Mouse (Mus musculus) limb, embryonic 11.5 days (tissue): ENCODE results near the gene Slco2a1. TPM values are rescaled to one million over a fixed set of nuclear protein-coding genes. Genes with fewer than 3 reads are reported as not detected.
A peak's percentile ranks its signal among the peaks of the same experiment; 100 is the strongest.

Experiments used
- ATAC-seq: fragments of 200-750 bp; cut with Nextera tagmentation; 2 replicates; pipeline ENCODE4 v1.8.0; 2017; ENCODE audit warnings: low read depth; ENCODE audit not compliant: insufficient number of reproducible peaks, low FRiP score, low TSS enrichment
- DNase-seq: peaks from one replicate; pipeline ENCODE4 v3.0.0-alpha.2; 2015; ENCODE audit warnings: low spot score
- H3K27ac ChIP-seq: fragments of 300-500 bp; sonication (generic); replicated peaks from 2 replicates; pipeline ENCODE4 v1.5.1; 2014; ENCODE audit warnings: low read depth, mild to moderate bottlenecking, low read length
- H3K27me3 ChIP-seq: fragments of 300-500 bp; sonication (generic); 2 replicates; pipeline ENCODE4 v1.6.1; 2014; ENCODE audit warnings: mild to moderate bottlenecking, low read length, mixed read lengths; ENCODE audit not compliant: control insufficient read depth, insufficient read depth
- H3K36me3 ChIP-seq: fragments of 300-500 bp; sonication (generic); 2 replicates; pipeline ENCODE4 v1.6.1; 2014; ENCODE audit warnings: mild to moderate bottlenecking, low read length, moderate library complexity, mixed read lengths; ENCODE audit not compliant: control insufficient read depth, insufficient read depth
- H3K4me1 ChIP-seq: fragments of 300-500 bp; sonication (generic); 2 replicates; pipeline ENCODE4 v1.6.1; 2014; ENCODE audit warnings: low read length, mixed read lengths; ENCODE audit not compliant: control insufficient read depth, insufficient read depth
- H3K4me2 ChIP-seq: fragments of 300-500 bp; sonication (generic); 2 replicates; pipeline ENCODE4 v1.6.1; 2014; ENCODE audit warnings: low read depth, mild to moderate bottlenecking, moderate library complexity; ENCODE audit not compliant: severe bottlenecking
- H3K4me3 ChIP-seq: fragments of 300-500 bp; sonication (generic); 2 replicates; pipeline ENCODE4 v1.5.1; 2014; ENCODE audit warnings: low read depth, low read length
- H3K9ac ChIP-seq: fragments of 300-500 bp; sonication (generic); 2 replicates; pipeline ENCODE4 v1.6.1; 2014; ENCODE audit warnings: mild to moderate bottlenecking, low read length
- H3K9me3 ChIP-seq: fragments of 300-500 bp; sonication (generic); 2 replicates; pipeline ENCODE4 v1.6.1; 2016; ENCODE audit warnings: low read length; ENCODE audit not compliant: control insufficient read depth
- WGBS: fragments of 180-500 bp; shearing (Covaris S2); extraction: QIAGEN DNeasy Blood & Tissue Kit; methylation state at CpG from one replicate; pipeline ENCODE4 v1.1.7; 2014; 5-methylcytosine and 5-hydroxymethylcytosine counted together
- polyA plus RNA-seq: library from polyadenylated mRNA; unstranded; fragments of >200 nt; fragmentation: Nextera tagmentation; extraction: Ambion mirVana; gene quantifications from 2 replicates; pipeline ENCODE4 v1.2.1, GENCODE M21; 2014

Slco2a1 gene
- polyA plus RNA-seq, 1 experiment from 2014 or later, result 0.60 TPM

- DNase-seq, result no peak
- Histone ChIP-seq H3K4me1 (peaks cover 9% of the 10 kb centered on the region), H3K9ac (no peak overlapping the region), H3K36me3 (no peaks in the 10 kb centered on the region), H3K27me3 (peaks cover 18% of the 10 kb centered on the region), H3K4me3 (no peak overlapping the region), H3K27ac (no peak overlapping the region), H3K9me3 (no peaks in the 10 kb centered on the region), H3K4me2 (no peak overlapping the region)
- 92% methylated on average over 3 of the region's 3 CpGs for WGBS
- no peak for ATAC-seq
Measured at GRCm38 (mm10) chr9:103010161-103010560, 21.6 kb downstream of the Slco2a1 start.

- DNase-seq (peak; percentile 76), ATAC-seq (no peak)
- peaks cover 5% of the 10 kb centered on the region for H3K4me1 ChIP-seq
- H3K9ac ChIP-seq, result no peak overlapping the region
- H3K27ac ChIP-seq, result no peak overlapping the region
- no peak overlapping the region for H3K4me3 ChIP-seq
- H3K4me2 ChIP-seq, result no peak overlapping the region
- no peaks in the 10 kb centered on the region for H3K9me3 ChIP-seq
- H3K27me3 ChIP-seq, result peaks cover 7% of the 10 kb centered on the region; the same call in 1 of the 2 replicates
- 5% methylated on average over 5 of the region's 5 CpGs for WGBS
- H3K36me3 ChIP-seq, result no peaks in the 10 kb centered on the region
Measured at GRCm38 (mm10) chr9:103013366-103013765, 24.9 kb downstream of the Slco2a1 start.

GRCm38 (mm10) chr9:103014686-103015085 lies 26.2 kb downstream of the Slco2a1 start:
- WGBS, result 91% methylated on average over 12 of the region's 12 CpGs
- no peaks in the 10 kb centered on the region for H3K4me1 ChIP-seq
- DNase-seq (no peak), ATAC-seq (no peak)
- H3K9ac ChIP-seq, result no peak overlapping the region
- no peak overlapping the region for H3K4me2 ChIP-seq
- no peak overlapping the region for H3K27ac ChIP-seq
- H3K9me3 ChIP-seq, result no peaks in the 10 kb centered on the region
- no peak overlapping the region for H3K4me3 ChIP-seq
- no peaks in the 10 kb centered on the region for H3K27me3 ChIP-seq
- no peaks in the 10 kb centered on the region for H3K36me3 ChIP-seq

GRCm38 (mm10) chr9:103024116-103024515 lies 35.6 kb downstream of the Slco2a1 start:
- Histone ChIP-seq H3K27me3 (no peaks in the 10 kb centered on the region), H3K9me3 (no peaks in the 10 kb centered on the region), H3K4me1 (no peaks in the 10 kb centered on the region), H3K9ac (no peak overlapping the region), H3K27ac (no peak overlapping the region), H3K4me2 (no peak overlapping the region), H3K36me3 (no peaks in the 10 kb centered on the region), H3K4me3 (no peak overlapping the region)
- ATAC-seq (no peak), DNase-seq (no peak)
- WGBS, result 76% methylated on average over 4 of the region's 4 CpGs

- H3K36me3 ChIP-seq, result no peaks in the 10 kb centered on the region
- no peaks in the 10 kb centered on the region for H3K27me3 ChIP-seq
- DNase-seq (no peak), ATAC-seq (no peak)
- H3K9ac ChIP-seq, result no peak overlapping the region
- no peaks in the 10 kb centered on the region for H3K4me1 ChIP-seq
- H3K27ac ChIP-seq, result no peak overlapping the region
- 69% methylated on average over 11 of the region's 11 CpGs for WGBS
- H3K4me2 ChIP-seq, result no peak overlapping the region
- no peaks in the 10 kb centered on the region for H3K9me3 ChIP-seq
- H3K4me3 ChIP-seq, result no peak overlapping the region
Measured at GRCm38 (mm10) chr9:103027150-103027889, 38.8 kb downstream of the Slco2a1 start.

DNA sequence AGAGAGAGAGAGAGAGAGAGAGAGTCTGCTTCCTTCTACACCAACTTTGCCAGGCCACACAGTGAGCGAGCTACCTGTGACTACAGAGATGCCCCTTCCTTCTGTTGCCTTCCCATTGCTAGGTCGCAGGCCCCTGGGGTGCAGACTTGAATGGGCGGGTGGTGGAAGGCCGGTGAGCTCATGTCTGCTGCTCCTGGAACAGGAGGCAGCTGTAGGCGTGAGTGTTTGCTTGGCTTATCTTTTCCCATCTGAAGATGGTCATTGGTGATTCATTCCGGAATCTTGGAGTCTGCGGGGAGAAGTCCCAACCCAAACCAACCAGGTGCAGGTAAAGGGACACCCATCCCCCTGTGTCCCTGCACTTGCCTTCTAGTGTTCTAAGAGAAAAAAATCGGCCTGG lies 40.5 kb downstream of the Slco2a1 start:
- Histone ChIP-seq H3K36me3 (no peaks in the 10 kb centered on the region), H3K9me3 (no peaks in the 10 kb centered on the region), H3K4me2 (no peak overlapping the region), H3K27me3 (no peaks in the 10 kb centered on the region), H3K27ac (no peak overlapping the region), H3K4me1 (no peaks in the 10 kb centered on the region), H3K9ac (no peak overlapping the region), H3K4me3 (no peak overlapping the region)
- no peak for DNase-seq
- 69% methylated on average over 8 of the region's 8 CpGs for WGBS
- no peak for ATAC-seq

DNA sequence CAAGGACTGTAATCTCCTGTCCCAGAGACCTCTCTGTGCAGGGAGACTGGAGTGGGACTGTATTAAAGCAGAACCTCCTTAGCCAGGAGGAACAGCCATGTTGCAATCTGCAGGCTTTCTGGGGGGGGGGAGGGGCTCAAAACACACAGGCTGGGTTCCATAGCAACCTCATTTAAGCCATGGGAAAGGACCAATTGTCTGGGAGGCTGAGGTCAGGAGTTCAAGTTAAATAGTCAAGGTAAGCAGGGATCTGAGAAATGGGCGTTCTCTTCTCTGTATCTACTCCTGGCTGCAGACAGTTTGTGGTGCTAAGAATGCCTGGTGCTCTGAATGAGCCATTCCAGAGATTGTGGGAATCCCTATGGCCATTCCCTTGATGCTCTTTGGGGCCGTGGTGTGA lies 41.5 kb downstream of the Slco2a1 start:
- H3K27ac ChIP-seq, result no peak overlapping the region
- H3K27me3 ChIP-seq, result no peaks in the 10 kb centered on the region
- H3K4me2 ChIP-seq, result no peak overlapping the region
- 86% methylated on average over 2 of the region's 2 CpGs for WGBS
- H3K36me3 ChIP-seq, result no peaks in the 10 kb centered on the region
- H3K4me1 ChIP-seq, result no peaks in the 10 kb centered on the region
- H3K9ac ChIP-seq, result no peak overlapping the region
- H3K4me3 ChIP-seq, result no peak overlapping the region
- ATAC-seq, result no peak
- no peak for DNase-seq
- no peaks in the 10 kb centered on the region for H3K9me3 ChIP-seq

- Histone ChIP-seq H3K4me3 (no peak overlapping the region), H3K27me3 (no peaks in the 10 kb centered on the region), H3K4me2 (no peak overlapping the region), H3K9me3 (no peaks in the 10 kb centered on the region), H3K27ac (no peak overlapping the region), H3K9ac (no peak overlapping the region), H3K36me3 (no peaks in the 10 kb centered on the region), H3K4me1 (no peaks in the 10 kb centered on the region)
- 81% methylated on average over 5 of the region's 5 CpGs for WGBS
- ATAC-seq (no peak), DNase-seq (no peak)
Measured at GRCm38 (mm10) chr9:103031211-103031610, 42.7 kb downstream of the Slco2a1 start.

GRCm38 (mm10) chr9:103032193-103032592 lies 43.7 kb downstream of the Slco2a1 start:
- H3K36me3 ChIP-seq, result no peaks in the 10 kb centered on the region
- 82% methylated on average over 8 of the region's 8 CpGs for WGBS
- no peak overlapping the region for H3K4me2 ChIP-seq
- ATAC-seq (no peak), DNase-seq (no peak)
- H3K27ac ChIP-seq, result no peak overlapping the region
- no peak overlapping the region for H3K4me3 ChIP-seq
- H3K27me3 ChIP-seq, result no peaks in the 10 kb centered on the region
- H3K9ac ChIP-seq, result no peak overlapping the region
- H3K4me1 ChIP-seq, result no peaks in the 10 kb centered on the region
- H3K9me3 ChIP-seq, result no peaks in the 10 kb centered on the region
